Mouse (Mus musculus): ENCODE measurements around the gene Man1a2. TPM values are rescaled to one million over a fixed set of nuclear protein-coding genes. Genes with fewer than 3 reads are reported as not detected.

Gene Man1a2
- total and polyA plus RNA-seq, 2 experiments from 2014 or later: 17.7 to 35.0 TPM

GRCm38 (mm10) chr3:100561561-100562175 is 123.6 kb downstream of the Man1a2 start:
- H3K36me3 ChIP-seq (replicated peaks; ENCODE audit: control insufficient read depth, insufficient read depth, low read length): 0 out of 2 replicates have a peak, but pooled peaks cover 17% of the 10 kb centered on the region
- ATAC-seq (ENCODE audit: insufficient read depth, low read depth): no peak
- H3K4me3 ChIP-seq (ENCODE audit: low read depth, low read length): no peak overlapping the region
- H3K27ac ChIP-seq (ENCODE audit: low read depth): no peak overlapping the region; the same call in 1 of the 2 replicates
- H3K9me3 ChIP-seq (replicated peaks; ENCODE audit: control insufficient read depth, low read length): no peaks in the 10 kb centered on the region
- H3K4me2 ChIP-seq (ENCODE audit: low read depth, low read length): no peak overlapping the region
- no peak for TF ChIP-seq CTCF (IDR thresholded peaks at IDR 0.05; ENCODE audit: low read depth)
- no peak for TF ChIP-seq EP300 (IDR thresholded peaks at IDR 0.05; ENCODE audit: low read depth)
- DNase-seq (ENCODE audit: low spot score): no peak
- WGBS: 86% methylated on average over 2 of the region's 2 CpGs
- H3K4me1 ChIP-seq (ENCODE audit: control insufficient read depth, insufficient read depth): no peaks in the 10 kb centered on the region
- H3K27me3 ChIP-seq (ENCODE audit: control insufficient read depth, insufficient read depth, low read length): no peaks in the 10 kb centered on the region
- H3K9ac ChIP-seq (replicated peaks; ENCODE audit: low read depth, low read length): no peak overlapping the region

- no peaks in the 10 kb centered on the region for H3K9me3 ChIP-seq (replicated peaks; ENCODE audit: control insufficient read depth, low read length)
- H3K4me2 ChIP-seq (ENCODE audit: low read depth, low read length): no peak overlapping the region
- 0 out of 2 replicates have a peak, but pooled peaks cover 6% of the 10 kb centered on the region for H3K36me3 ChIP-seq (replicated peaks; ENCODE audit: control insufficient read depth, insufficient read depth, low read length)
- WGBS: 94% methylated on average over 7 of the region's 7 CpGs
- no peaks in the 10 kb centered on the region for H3K27me3 ChIP-seq (ENCODE audit: control insufficient read depth, insufficient read depth, low read length)
- ATAC-seq (ENCODE audit: insufficient read depth, low read depth) (no peak), DNase-seq (ENCODE audit: low spot score) (no peak)
- no peak overlapping the region for H3K27ac ChIP-seq (ENCODE audit: low read depth)
- H3K4me3 ChIP-seq (ENCODE audit: low read depth, low read length): no peak overlapping the region
- H3K4me1 ChIP-seq (ENCODE audit: control insufficient read depth, insufficient read depth): no peaks in the 10 kb centered on the region
- H3K9ac ChIP-seq (replicated peaks; ENCODE audit: low read depth, low read length): no peak overlapping the region
- TF ChIP-seq CTCF (IDR thresholded peaks at IDR 0.05; ENCODE audit: low read depth) (no peak), EP300 (IDR thresholded peaks at IDR 0.05; ENCODE audit: low read depth) (no peak)
Observed at GRCm38 (mm10) chr3:100559431-100559830, 125.9 kb downstream of the Man1a2 start.

- 0 out of 2 replicates have a peak, but pooled peaks cover 6% of the 10 kb centered on the region for H3K36me3 ChIP-seq (replicated peaks; ENCODE audit: control insufficient read depth, insufficient read depth, low read length)
- 71% methylated on average over 4 of the region's 4 CpGs for WGBS
Observed at GRCm38 (mm10) chr3:100558211-100558708, 127.0 kb downstream of the Man1a2 start.

GRCm38 (mm10) chr3:100554843-100555242 is 130.5 kb downstream of the Man1a2 start:
- TF ChIP-seq EP300 (IDR thresholded peaks at IDR 0.05; ENCODE audit: low read depth) (no peak), CTCF (IDR thresholded peaks at IDR 0.05; ENCODE audit: low read depth) (peak; percentile 46)
- ATAC-seq (ENCODE audit: insufficient read depth, low read depth) (no peak), DNase-seq (ENCODE audit: low spot score) (no peak)
- H3K4me2 ChIP-seq (ENCODE audit: low read depth, low read length): no peak overlapping the region
- no peaks in the 10 kb centered on the region for H3K36me3 ChIP-seq (replicated peaks; ENCODE audit: control insufficient read depth, insufficient read depth, low read length)
- H3K27me3 ChIP-seq (ENCODE audit: control insufficient read depth, insufficient read depth, low read length): no peaks in the 10 kb centered on the region
- no peak overlapping the region for H3K9ac ChIP-seq (replicated peaks; ENCODE audit: low read depth, low read length)
- no peak overlapping the region for H3K27ac ChIP-seq (ENCODE audit: low read depth)
- no peaks in the 10 kb centered on the region for H3K9me3 ChIP-seq (replicated peaks; ENCODE audit: control insufficient read depth, low read length)
- 43% methylated on average over 5 of the region's 5 CpGs for WGBS
- H3K4me1 ChIP-seq (ENCODE audit: control insufficient read depth, insufficient read depth): no peaks in the 10 kb centered on the region
- H3K4me3 ChIP-seq (ENCODE audit: low read depth, low read length): no peak overlapping the region

More at GRCm38 (mm10) chr3:100558211-100558708, 127.0 kb downstream of the Man1a2 start:
- Histone ChIP-seq H3K4me3 (ENCODE audit: low read depth, low read length) (no peak overlapping the region), H3K9me3 (replicated peaks; ENCODE audit: control insufficient read depth, low read length) (no peaks in the 10 kb centered on the region), H3K27ac (ENCODE audit: low read depth) (no peak overlapping the region; the same call in 1 of the 2 replicates), H3K4me2 (ENCODE audit: low read depth, low read length) (no peak overlapping the region), H3K9ac (replicated peaks; ENCODE audit: low read depth, low read length) (no peak overlapping the region), H3K27me3 (ENCODE audit: control insufficient read depth, insufficient read depth, low read length) (no peaks in the 10 kb centered on the region), H3K4me1 (ENCODE audit: control insufficient read depth, insufficient read depth) (no peaks in the 10 kb centered on the region)
- TF ChIP-seq CTCF (IDR thresholded peaks at IDR 0.05; ENCODE audit: low read depth) (no peak), EP300 (IDR thresholded peaks at IDR 0.05; ENCODE audit: low read depth) (no peak)
- DNase-seq (ENCODE audit: low spot score): no peak
- no peak for ATAC-seq (ENCODE audit: insufficient read depth, low read depth)

GRCm38 (mm10) chr3:100552171-100552570 is 133.1 kb downstream of the Man1a2 start:
- Histone ChIP-seq H3K27me3 (ENCODE audit: control insufficient read depth, insufficient read depth, low read length) (no peaks in the 10 kb centered on the region), H3K4me2 (ENCODE audit: low read depth, low read length) (no peak overlapping the region), H3K27ac (ENCODE audit: low read depth) (no peak overlapping the region), H3K4me1 (ENCODE audit: control insufficient read depth, insufficient read depth) (no peaks in the 10 kb centered on the region), H3K4me3 (ENCODE audit: low read depth, low read length) (no peak overlapping the region), H3K36me3 (replicated peaks; ENCODE audit: control insufficient read depth, insufficient read depth, low read length) (no peaks in the 10 kb centered on the region), H3K9me3 (replicated peaks; ENCODE audit: control insufficient read depth, low read length) (no peaks in the 10 kb centered on the region), H3K9ac (replicated peaks; ENCODE audit: low read depth, low read length) (no peak overlapping the region)
- WGBS: 76% methylated on average over 1 of the region's 3 CpGs
- no peak for DNase-seq (ENCODE audit: low spot score)
- ATAC-seq (ENCODE audit: insufficient read depth, low read depth): no peak
- TF ChIP-seq EP300 (IDR thresholded peaks at IDR 0.05; ENCODE audit: low read depth): no peak
- no peak for TF ChIP-seq CTCF (IDR thresholded peaks at IDR 0.05; ENCODE audit: low read depth)

Data from heart, postnatal 0 days (tissue).